In the genomic region with DNA sequence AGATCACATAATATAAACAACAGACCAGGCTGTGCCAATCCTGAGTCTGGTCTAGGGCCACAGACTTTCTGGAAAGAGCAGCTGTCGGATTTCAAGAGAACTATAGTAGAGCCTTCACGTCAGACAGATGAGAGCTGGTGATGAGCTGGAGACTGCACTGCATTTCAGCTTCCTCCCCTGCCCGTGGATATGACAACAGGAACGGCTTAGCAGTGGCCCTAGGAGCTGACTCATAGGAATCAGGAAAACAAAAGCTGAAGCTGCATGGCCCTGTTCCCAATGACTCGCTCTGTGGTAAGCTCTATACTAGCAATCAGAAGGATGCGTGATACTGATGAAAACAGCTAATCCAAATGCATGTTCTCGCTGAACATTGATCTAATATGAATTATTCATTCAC, we compare ENCODE assay signal across 11 mouse cellular contexts. TPM values are rescaled to one million over a fixed set of nuclear protein-coding genes. Genes with fewer than 3 reads are reported as not detected.
DNase-seq lines count a peak whose midpoint lies in the region; ATAC-seq lines count a peak whose summit lies in the region.
"Had no signal": no experiment of that assay in that cellular context is flagged by ENCODE, and none has a peak within 500 bp of the region (broad histone marks: within the 10 kb centered on the region; RNA-seq: fewer than 3 reads in every experiment).

No protein-coding gene starts in this region.

- no peak overlapping the region for H3K9ac ChIP-seq in liver, embryonic 11.5 days (ENCODE audit: low read depth, low read length)
- H3K9ac ChIP-seq: neural tube, embryonic 12.5 days had no signal

- H3K4me2 ChIP-seq in liver, embryonic 11.5 days, result no peak overlapping the region
- H3K4me2 ChIP-seq: neural tube, embryonic 12.5 days had no signal

- H3K9me3 ChIP-seq in liver, embryonic 11.5 days (ENCODE audit: control insufficient read depth, low read length), result no peaks in the 10 kb centered on the region
- H3K9me3 ChIP-seq: neural tube, embryonic 12.5 days had no signal

- H3K4me1 ChIP-seq in liver, embryonic 11.5 days (replicated peaks; ENCODE audit: control insufficient read depth, insufficient read depth, low read length), result no peaks in the 10 kb centered on the region
- H3K4me1 ChIP-seq: neural tube, embryonic 12.5 days had no signal

- WGBS in liver, embryonic 11.5 days, result 51% methylated on average over 7 of the region's 7 CpGs

- H3K27me3 ChIP-seq in liver, embryonic 11.5 days (replicated peaks; ENCODE audit: control insufficient read depth, insufficient read depth, low read length), result no peaks in the 10 kb centered on the region
- H3K27me3 ChIP-seq: neural tube, embryonic 12.5 days had no signal

- DNase-seq in adrenal gland, adult (ENCODE audit: inconsistent age in 2 of 2, low spot score in 1 of 2), result peak; percentile 13 to 58
- DNase-seq in adrenal gland, adult 18-20 months (ENCODE audit: low spot score in 2 of 2), result no peak
- no peak for DNase-seq in liver, embryonic 11.5 days (ENCODE audit: low spot score)
- DNase-seq in liver (no peak), R1 (ENCODE audit: low read depth, low spot score) (peak; percentile 51)
- DNase-seq in embryo, embryonic 9.5 days (ENCODE audit: extremely low spot score), result no peak
- DNase-seq: kidney, postnatal 36 days had no signal

- no peak overlapping the region for H3K27ac ChIP-seq in liver, embryonic 11.5 days (ENCODE audit: low read depth, low read length)
- H3K27ac ChIP-seq: neural tube, embryonic 12.5 days had no signal

- 0 out of 2 replicates have a peak, but pooled peaks have one; percentile 16 for ATAC-seq in liver, embryonic 11.5 days (replicated peaks; ENCODE audit: low FRiP score)
- peak; percentile 18; the same call in 1 of the 2 replicates for ATAC-seq in megakaryocyte-erythroid progenitor cell, adult 5-6 weeks (replicated peaks; ENCODE audit: low FRiP score, low TSS enrichment, poor library complexity, severe bottlenecking)
- ATAC-seq in erythroblast, adult 5-6 weeks (replicated peaks; ENCODE audit: low FRiP score, poor library complexity, severe bottlenecking), result no peak

- H3K36me3 ChIP-seq in liver, embryonic 11.5 days (ENCODE audit: control insufficient read depth, insufficient read depth, low read length), result peaks cover 4% of the 10 kb centered on the region; the same call in 1 of the 2 replicates

- H3K4me3 ChIP-seq in liver, embryonic 11.5 days (ENCODE audit: low read depth, low read length), result no peak overlapping the region
- H3K4me3 ChIP-seq: neural tube, embryonic 12.5 days had no signal

RNA-seq across cellular contexts. Expression of gene Cyp2c55, which starts 33.2 kb away (rescaled TPM):
- total RNA-seq in adrenal gland, adult 18-20 months (2021), result under 1 TPM; 0.16 to 0.23 TPM
- not detected in 2 replicates for polyA plus RNA-seq in liver, embryonic 11.5 days (2014; fragmentation: Nextera tagmentation; extraction: Ambion mirVana)
- total RNA-seq in megakaryocyte-erythroid progenitor cell, adult 5-6 weeks (2014; fragmentation: Nextera tagmentation), result not detected in 2 replicates
- not detected in 2 replicates for total RNA-seq in megakaryocyte-erythroid progenitor cell, adult 5-6 weeks (2017)
- total RNA-seq in erythroblast, adult 5-6 weeks (2015; ENCODE audit: low replicate concordance), result not detected in 2 replicates
- total RNA-seq in erythroblast, adult 5-6 weeks (2017; ENCODE audit: low replicate concordance), result not detected in 2 replicates
- total RNA-seq: heart, postnatal 10 days had no signal
- polyA plus RNA-seq: neural tube, embryonic 12.5 days had no signal

RNA-seq across cellular contexts. Expression of gene Hells, which starts 43.0 kb away (rescaled TPM):
- total RNA-seq in adrenal gland, adult 18-20 months (2021), result 1 to 10 TPM; 2.8 to 3.2 TPM
- polyA plus RNA-seq in liver, embryonic 11.5 days (2014; fragmentation: Nextera tagmentation; extraction: Ambion mirVana), result 81.7 and 82.0 TPM in 2 replicates
- 61.1 and 73.1 TPM in 2 replicates for total RNA-seq in megakaryocyte-erythroid progenitor cell, adult 5-6 weeks (2014; fragmentation: Nextera tagmentation)
- total RNA-seq in megakaryocyte-erythroid progenitor cell, adult 5-6 weeks (2017), result 77.3 and 82.1 TPM in 2 replicates
- 11.0 and 23.0 TPM in 2 replicates for total RNA-seq in erythroblast, adult 5-6 weeks (2015; ENCODE audit: low replicate concordance)
- 13.5 and 15.9 TPM in 2 replicates for total RNA-seq in erythroblast, adult 5-6 weeks (2017; ENCODE audit: low replicate concordance)

Comparison
In these comparisons a context has a peak if more than half of its experiments do, and no peak if none do; other contexts are left out.
1. DNase-seq: peak in adrenal gland, adult (2 of 2) and R1 (single experiment); none in adrenal gland, adult 18-20 months (0 of 2), liver, embryonic 11.5 days (single experiment), liver (single experiment) and embryo, embryonic 9.5 days (single experiment).